Mouse (Mus musculus) MEL (cell line): ENCODE data around the gene Gm42688. TPM values are rescaled to one million over a fixed set of nuclear protein-coding genes. Genes with fewer than 3 reads are reported as not detected.
A peak's percentile ranks its signal among the peaks of the same experiment; 100 is the strongest.

Experiments used
- DNase-seq: peaks from one replicate; pipeline ENCODE4 v3.0.0; 2011; ENCODE audit warnings: low read depth, low spot score
- H3K27ac ChIP-seq: 2 replicates; pipeline ENCODE4 v1.5.1; 2012; ENCODE audit warnings: low read depth, mild to moderate bottlenecking, control low read depth, low read length, moderate library complexity; ENCODE audit not compliant: control insufficient read depth
- H3K27me3 ChIP-seq, 2 experiments: fragments of 150-350 bp in 1 of 2; sonication (generic) in 1 of 2; 2 replicates each; pipeline ENCODE4 v1.6.1; 2012; ENCODE audit warnings: low read length in 2 of 2, mild to moderate bottlenecking in 2 of 2, improper control_type of control experiment in 1 of 2, moderate library complexity in 1 of 2; ENCODE audit not compliant: insufficient read depth in 2 of 2, control insufficient read depth in 1 of 2
- H3K36me3 ChIP-seq, 2 experiments: 2 replicates each; pipeline ENCODE4 v1.6.1; 2012 to 2014; ENCODE audit warnings: low read length in 2 of 2, improper control_type of control experiment in 1 of 2, inconsistent platforms in 1 of 2, mild to moderate bottlenecking in 1 of 2; ENCODE audit not compliant: insufficient read depth in 2 of 2, control insufficient read depth in 1 of 2
- H3K4me1 ChIP-seq, 2 experiments: fragments of 150-350 bp in 1 of 2; sonication (generic) in 1 of 2; 2 replicates each; pipeline ENCODE4 v1.6.1; 2012; ENCODE audit warnings: low read length in 2 of 2, improper control_type of control experiment in 1 of 2, mild to moderate bottlenecking in 1 of 2; ENCODE audit not compliant: insufficient read depth in 2 of 2, control insufficient read depth in 1 of 2
- H3K4me3 ChIP-seq, 2 experiments: fragments of 150-350 bp in 1 of 2; sonication (generic) in 1 of 2; 2 replicates each; pipeline ENCODE4 v1.5.1; 2012; ENCODE audit warnings: low read depth in 2 of 2, low read length in 2 of 2, mild to moderate bottlenecking in 2 of 2, moderate library complexity in 2 of 2, control low read depth in 1 of 2, improper control_type of control experiment in 1 of 2; ENCODE audit not compliant: control insufficient read depth in 1 of 2, insufficient read depth in 1 of 2
- H3K79me2 ChIP-seq: 2 replicates; pipeline ENCODE4 v1.6.1; 2012; ENCODE audit warnings: mild to moderate bottlenecking, low read length, moderate library complexity; ENCODE audit not compliant: control insufficient read depth, poor library complexity, insufficient read depth
- H3K9ac ChIP-seq: 2 replicates; pipeline ENCODE4 v1.6.1; 2012; ENCODE audit warnings: low read depth, mild to moderate bottlenecking, control low read depth, low read length, moderate library complexity; ENCODE audit not compliant: control insufficient read depth, poor library complexity, severe bottlenecking
- H3K9me3 ChIP-seq: fragments of 150-350 bp; sonication (generic); replicated peaks from 2 replicates; pipeline ENCODE4 v1.6.1; 2012; ENCODE audit warnings: mild to moderate bottlenecking, low read length, improper control_type of control experiment, moderate library complexity; ENCODE audit not compliant: insufficient read depth
- BHLHE40 ChIP-seq: IDR thresholded peaks from 2 replicates; pipeline ENCODE4 v1.6.1; 2012; ENCODE audit warnings: low read depth, mild to moderate bottlenecking, inconsistent platforms, low read length, improper control_type of control experiment, borderline replicate concordance
- CHD1 ChIP-seq: IDR thresholded peaks from 2 replicates; pipeline ENCODE4 v1.6.1; 2012; ENCODE audit warnings: low read depth, mild to moderate bottlenecking, inconsistent platforms, low read length, improper control_type of control experiment
- CHD2 ChIP-seq: IDR thresholded peaks from 2 replicates; pipeline ENCODE4 v1.6.1; 2011; ENCODE audit warnings: low read length, improper control_type of control experiment
- CTCF ChIP-seq, 3 experiments: IDR thresholded peaks in 2 of 3; conservative IDR thresholded peaks in 1 of 3; 2 replicates each; pipeline ENCODE4 v1.5.1; 2011 to 2012; ENCODE audit warnings: low read length in 3 of 3, low read depth in 2 of 3, mild to moderate bottlenecking in 2 of 3, improper control_type of control experiment in 1 of 3, inconsistent platforms in 1 of 3, mixed read lengths in 1 of 3, moderate library complexity in 1 of 3; ENCODE audit not compliant: control insufficient read depth in 1 of 3, insufficient read depth in 1 of 3, poor library complexity in 1 of 3, severe bottlenecking in 1 of 3
- E2F4 ChIP-seq: IDR thresholded peaks from 2 replicates; pipeline ENCODE4 v1.6.1; 2011; ENCODE audit warnings: low read depth, low read length, improper control_type of control experiment, borderline replicate concordance
- ELF1 ChIP-seq: IDR thresholded peaks from 2 replicates; pipeline ENCODE4 v1.6.1; 2014; ENCODE audit warnings: low read depth, mild to moderate bottlenecking, inconsistent platforms, low read length, improper control_type of control experiment, moderate library complexity
- ETS1 ChIP-seq: IDR thresholded peaks from 2 replicates; pipeline ENCODE4 v1.6.1; 2012; ENCODE audit warnings: low read depth, mild to moderate bottlenecking, inconsistent platforms, low read length, improper control_type of control experiment, moderate library complexity
- GABPA ChIP-seq: IDR thresholded peaks from 2 replicates; pipeline ENCODE4 v1.6.1; 2012; ENCODE audit warnings: low read depth, mild to moderate bottlenecking, inconsistent platforms, low read length, improper control_type of control experiment, moderate library complexity
- HCFC1 ChIP-seq: IDR thresholded peaks from 2 replicates; pipeline ENCODE4 v1.6.1; 2012; ENCODE audit warnings: low read depth, mild to moderate bottlenecking, inconsistent platforms, low read length, improper control_type of control experiment, moderate library complexity
- JUND ChIP-seq: IDR thresholded peaks from 2 replicates; pipeline ENCODE4 v1.6.1; 2011; ENCODE audit warnings: low read depth, mild to moderate bottlenecking, improper control_type of control experiment, low read length
- KAT2A ChIP-seq: conservative IDR thresholded peaks from 2 replicates; pipeline ENCODE4 v1.6.1; 2012; ENCODE audit warnings: low read depth, low read length, improper control_type of control experiment, inconsistent platforms
- MAFK ChIP-seq: IDR thresholded peaks from 2 replicates; pipeline ENCODE4 v1.6.1; 2011; ENCODE audit warnings: low read depth, mild to moderate bottlenecking, low read length, improper control_type of control experiment, borderline replicate concordance
- MAX ChIP-seq: IDR thresholded peaks from 2 replicates; pipeline ENCODE4 v1.6.1; 2011; ENCODE audit warnings: low read length, improper control_type of control experiment
- MAZ ChIP-seq: IDR thresholded peaks from 2 replicates; pipeline ENCODE4 v1.6.1; 2012; ENCODE audit warnings: low read depth, mild to moderate bottlenecking, inconsistent platforms, low read length, improper control_type of control experiment
- MXI1 ChIP-seq: IDR thresholded peaks from 2 replicates; pipeline ENCODE4 v1.6.1; 2011; ENCODE audit warnings: mild to moderate bottlenecking, low read depth, low read length, improper control_type of control experiment
- MYB ChIP-seq: IDR thresholded peaks from 2 replicates; pipeline ENCODE4 v1.6.1; 2011; ENCODE audit warnings: mild to moderate bottlenecking, low read depth, low read length, improper control_type of control experiment
- MYC ChIP-seq: IDR thresholded peaks from 2 replicates; pipeline ENCODE4 v1.6.1; 2011; ENCODE audit warnings: low read depth, mild to moderate bottlenecking, low read length, improper control_type of control experiment, moderate library complexity
- NELFE ChIP-seq: IDR thresholded peaks from 2 replicates; pipeline ENCODE4 v1.6.1; 2011; ENCODE audit warnings: low read depth, low read length, improper control_type of control experiment
- POLR2A ChIP-seq, 2 experiments: IDR thresholded peaks; 2 replicates each; pipeline ENCODE4 v1.6.1; 2011 to 2012; ENCODE audit warnings: low read length in 2 of 2, mild to moderate bottlenecking in 2 of 2, control low read depth in 1 of 2, improper control_type of control experiment in 1 of 2, low read depth in 1 of 2, moderate library complexity in 1 of 2; ENCODE audit not compliant: control insufficient read depth in 1 of 2, insufficient read depth in 1 of 2, poor library complexity in 1 of 2
- POLR2AphosphoS2 ChIP-seq: IDR thresholded peaks from 2 replicates; pipeline ENCODE4 v1.6.1; 2011; ENCODE audit warnings: low read length, improper control_type of control experiment
- RAD21 ChIP-seq: IDR thresholded peaks from 2 replicates; pipeline ENCODE4 v1.6.1; 2011; ENCODE audit warnings: mild to moderate bottlenecking, low read depth, low read length, improper control_type of control experiment
- RCOR1 ChIP-seq: IDR thresholded peaks from 2 replicates; pipeline ENCODE4 v1.6.1; 2012; ENCODE audit warnings: low read depth, mild to moderate bottlenecking, inconsistent platforms, low read length, improper control_type of control experiment
- SIN3A ChIP-seq: IDR thresholded peaks from 2 replicates; pipeline ENCODE4 v1.6.1; 2012; ENCODE audit warnings: low read length, improper control_type of control experiment, inconsistent platforms
- SMC3 ChIP-seq: IDR thresholded peaks from 2 replicates; pipeline ENCODE4 v1.6.1; 2011; ENCODE audit warnings: low read depth, low read length, improper control_type of control experiment
- TBP ChIP-seq: IDR thresholded peaks from 2 replicates; pipeline ENCODE4 v1.8.0; 2011; ENCODE audit warnings: low read depth, low read length, improper control_type of control experiment
- TCF12 ChIP-seq: IDR thresholded peaks from 2 replicates; pipeline ENCODE4 v1.6.1; 2014; ENCODE audit warnings: low read depth, mild to moderate bottlenecking, inconsistent platforms, low read length, improper control_type of control experiment, moderate library complexity
- USF2 ChIP-seq, 2 experiments: IDR thresholded peaks; 2 replicates each; pipeline ENCODE4 v1.6.1; 2011 to 2012; ENCODE audit warnings: improper control_type of control experiment in 2 of 2, low read length in 2 of 2, borderline replicate concordance in 1 of 2, inconsistent platforms in 1 of 2, low read depth in 1 of 2, mild to moderate bottlenecking in 1 of 2; ENCODE audit not compliant: insufficient read depth in 1 of 2
- ZC3H11A ChIP-seq: IDR thresholded peaks from 2 replicates; pipeline ENCODE4 v1.6.1; 2012; ENCODE audit warnings: low read depth, mild to moderate bottlenecking, inconsistent platforms, low read length, improper control_type of control experiment
- ZKSCAN1 ChIP-seq: IDR thresholded peaks from 2 replicates; pipeline ENCODE4 v1.6.1; 2012; ENCODE audit warnings: low read depth, mild to moderate bottlenecking, inconsistent platforms, low read length, improper control_type of control experiment, moderate library complexity
- ZMIZ1 ChIP-seq: IDR thresholded peaks from 2 replicates; pipeline ENCODE4 v1.6.1; 2012; ENCODE audit warnings: low read depth, mild to moderate bottlenecking, inconsistent platforms, low read length, improper control_type of control experiment, moderate library complexity
- ZNF384 ChIP-seq: IDR thresholded peaks from 2 replicates; pipeline ENCODE4 v1.6.1; 2012; ENCODE audit warnings: low read depth, mild to moderate bottlenecking, inconsistent platforms, low read length, improper control_type of control experiment
- polyA plus RNA-seq, 2 experiments: library from polyadenylated mRNA; stranded (reverse) in 1 of 2; unstranded in 1 of 2; fragments of >175 nt in 1 of 2; fragments of >200 nt in 1 of 2; gene quantifications; 2 replicates each; pipeline versions ENCODE4 v1.2.1 to v1.2.4; 2012; ENCODE audit warnings: low replicate concordance in 2 of 2, low read depth in 1 of 2; ENCODE audit not compliant: insufficient read length in 2 of 2, insufficient read depth in 1 of 2, missing spikeins in 1 of 2
- total RNA-seq: library from RNA; depleted of rRNA; stranded (reverse); fragments of 300-350 nt; gene quantifications from 2 replicates; pipeline ENCODE4 v1.2.3, GENCODE M21; 2012

The Gm42688 gene
- total and polyA plus RNA-seq, 3 experiments: 2.5 to 4.8 TPM; not detected in 1

DNA sequence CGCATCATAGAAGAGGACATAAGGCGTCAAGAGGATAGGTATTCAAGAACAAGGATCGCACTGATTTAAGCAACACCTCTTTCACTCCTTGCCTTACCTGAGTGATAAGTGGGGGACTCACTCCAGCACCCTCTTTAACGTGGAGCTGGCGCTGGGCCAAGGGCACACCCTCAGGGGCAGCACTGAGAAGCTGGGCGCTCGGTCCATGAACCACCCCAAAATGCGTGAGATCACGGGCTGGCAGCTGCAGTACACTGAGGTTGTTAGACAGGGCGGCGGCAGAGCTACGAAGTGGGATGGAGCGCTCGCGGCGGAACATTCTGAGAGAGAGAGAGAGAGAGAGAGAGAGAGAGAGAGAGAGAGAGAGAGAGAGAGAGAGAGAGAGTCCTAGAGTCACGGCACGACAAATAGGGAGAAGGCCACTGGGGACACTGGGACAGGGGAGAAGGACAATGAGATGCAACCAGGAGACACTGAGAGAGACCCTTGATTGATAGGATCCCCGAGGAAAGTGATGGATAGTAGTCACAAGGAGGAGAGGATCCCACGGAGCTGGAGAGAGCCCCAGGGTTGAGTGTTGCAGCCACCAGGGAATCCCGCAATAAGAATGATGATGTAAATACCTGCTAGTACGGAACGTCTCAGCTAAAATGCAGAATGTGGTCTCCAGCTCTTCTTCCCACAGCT, 54.3 kb downstream of the Gm42688 start:
- H3K4me3 ChIP-seq: peak overlapping the region; percentile 78 to 87
- peaks cover 0 to 2% of the 10 kb centered on the region in 2 experiments; a peak in 2 of 4 replicates for H3K36me3 ChIP-seq
- H3K79me2 ChIP-seq: no peaks in the 10 kb centered on the region
- peak; percentile 91; the same call in 1 of the 2 replicates for TF ChIP-seq JUND
- no peak for TF ChIP-seq BHLHE40
- peaks cover 2 to 10% of the 10 kb centered on the region in 2 experiments; a peak in 3 of 4 replicates for H3K4me1 ChIP-seq
- H3K27me3 ChIP-seq: no peaks in the 10 kb centered on the region
- DNase-seq: peak; percentile 44
- peak overlapping the region; percentile 57 for H3K9ac ChIP-seq
- no peaks in the 10 kb centered on the region for H3K9me3 ChIP-seq
- H3K27ac ChIP-seq: no peak overlapping the region

DNA sequence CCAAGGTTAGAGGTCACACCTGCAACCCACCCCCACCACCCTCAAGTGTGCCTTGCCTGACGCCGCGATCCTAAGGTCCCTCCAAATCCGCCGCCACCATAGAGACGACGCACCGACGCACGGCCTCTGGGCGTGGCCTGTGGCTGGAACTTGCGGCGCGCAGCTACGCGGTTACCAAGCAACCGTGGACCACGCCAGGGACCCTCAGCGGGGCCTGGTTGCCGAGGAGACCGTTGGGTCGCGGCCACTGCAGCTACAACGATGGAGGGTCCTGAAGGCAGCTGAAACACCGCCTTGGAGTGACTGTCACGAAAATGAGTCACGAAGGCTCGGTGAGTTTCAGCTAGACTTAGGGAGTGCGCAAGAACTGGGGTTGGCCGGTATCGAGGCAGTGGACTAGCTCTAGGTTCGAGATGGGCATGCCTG, 54.9 kb downstream of the Gm42688 start, which contains the start of the genes Wdr54 and 1700003E16Rik:
TSS of gene Wdr54 (minus strand) at position 139 of the 426 bp plus-strand sequence.
TSS of gene 1700003E16Rik (plus strand) at position 146 of the 426 bp plus-strand sequence.
- no peaks in the 10 kb centered on the region for H3K27me3 ChIP-seq
- DNase-seq: peak; percentile 89
- H3K27ac ChIP-seq: no peak within 1 kb of the TSS
- peaks cover 2 to 10% of the 10 kb centered on the region in 2 experiments; a peak in 3 of 4 replicates for H3K4me1 ChIP-seq
- no peaks in the 10 kb centered on the region for H3K79me2 ChIP-seq
- H3K9ac ChIP-seq: peak within 1 kb of the TSS; percentile 57
- peak within 1 kb of the TSS; percentile 78 to 87 for H3K4me3 ChIP-seq
- H3K9me3 ChIP-seq: no peaks in the 10 kb centered on the region
- H3K36me3 ChIP-seq: peaks cover 0 to 2% of the 10 kb centered on the region in 2 experiments; a peak in 2 of 4 replicates
- no peak for TF ChIP-seq SMC3
- TF ChIP-seq SIN3A: peak; percentile 89
- TF ChIP-seq MAX: peak; percentile 73
- TF ChIP-seq ZC3H11A: no peak
- TF ChIP-seq MAFK: no peak
- TF ChIP-seq ELF1: 0 out of 2 replicates have a peak, but pooled peaks have one; percentile 8
- no peak for TF ChIP-seq RAD21
- peak; percentile 86 for TF ChIP-seq MXI1
- TF ChIP-seq JUND: no peak
- TF ChIP-seq CHD2: no peak
- TF ChIP-seq ZNF384: no peak
- no peak for TF ChIP-seq TBP
- no peak for TF ChIP-seq ETS1
- TF ChIP-seq POLR2A (IDR thresholded peaks at IDR 0.05; ENCODE audit: control insufficient read depth in 1 of 2, insufficient read depth in 1 of 2, low read depth in 1 of 2, low read length in 2 of 2, poor library complexity in 1 of 2): peak; percentile 28 to 50; a peak in 2 of 4 replicates
- TF ChIP-seq MYC: no peak
- no peak for TF ChIP-seq E2F4
- TF ChIP-seq MAZ: 0 out of 2 replicates have a peak, but pooled peaks have one; percentile 20
- TF ChIP-seq POLR2AphosphoS2: no peak
- no peak for TF ChIP-seq BHLHE40
- TF ChIP-seq MYB: no peak
- no peak for TF ChIP-seq ZMIZ1
- TF ChIP-seq GABPA: no peak
- TF ChIP-seq RCOR1: no peak
- TF ChIP-seq CTCF (IDR thresholded peaks at IDR 0.05 in 2 of 3, conservative IDR thresholded peaks at IDR 0.05 in 1 of 3; ENCODE audit: control insufficient read depth in 1 of 3, insufficient read depth in 1 of 3, low read depth in 2 of 3, low read length in 3 of 3, poor library complexity in 1 of 3, severe bottlenecking in 1 of 3): no peak
- TF ChIP-seq ZKSCAN1: no peak
- no peak for TF ChIP-seq KAT2A
- peak; percentile 60; the same call in 1 of the 2 replicates for TF ChIP-seq HCFC1
- no peak for TF ChIP-seq USF2 (IDR thresholded peaks at IDR 0.05; ENCODE audit: borderline replicate concordance in 1 of 2, insufficient read depth in 1 of 2, low read depth in 1 of 2, low read length in 2 of 2)
- no peak for TF ChIP-seq CHD1
- TF ChIP-seq NELFE: peak; percentile 54
- 0 out of 2 replicates have a peak, but pooled peaks have one; percentile 39 for TF ChIP-seq TCF12
